Mouse (Mus musculus) liver, embryonic 14.5 days (tissue): ENCODE measurements at regions not wholly inside any gene's neighbourhood (a gene's known extent, or its start where the extent isn't known, plus 50 kb on each side); places are given as distances from the start of the nearest gene placed in this dataset.

Experiments
- CTCF ChIP-seq: IDR thresholded peaks from 2 replicates; pipeline ENCODE4 v1.5.1; 2016; ENCODE audit warnings: antibody characterized with exemption, low read depth, control low read depth
- EP300 ChIP-seq: IDR thresholded peaks from 2 replicates; pipeline ENCODE4 v1.6.1; 2016; ENCODE audit warnings: antibody characterized with exemption, low read depth

- TF ChIP-seq CTCF (no peak), EP300 (no peak)
Measured at GRCm38 (mm10) chr2:74994998-74995397, 169.4 kb downstream of the Mtx2 start.
